Mouse (Mus musculus) layer of hippocampus, postnatal 36 days (tissue): ENCODE results near the gene Fga. TPM values are rescaled to one million over a fixed set of nuclear protein-coding genes. Genes with fewer than 3 reads are reported as not detected.

Experiments
- total RNA-seq, 2 experiments: library from RNA; stranded (reverse); gene quantifications; 2 replicates each; pipeline ENCODE4 v1.2.3; 2021

Fga gene
- total RNA-seq, 2 experiments from 2014 or later: not detected

Other genes with a start within 250 kb of the Fga start
- 1 to 10 TPM in 1 of 2 experiments, under 1 TPM in 1; 0.80 to 1.0 TPM for gene Rbm46, start 149.6 kb upstream of the Fga start, total RNA-seq
- gene Lrat, start 122.1 kb upstream of the Fga start, total RNA-seq: not detected
- gene Fgg, start 18.4 kb upstream of the Fga start, total RNA-seq: not detected
- gene Fgb, start 23.8 kb downstream of the Fga start, total RNA-seq: not detected
- 10 to 100 TPM; 47.2 to 50.8 TPM for gene Plrg1, start 29.4 kb downstream of the Fga start, total RNA-seq
- gene Dchs2, start 101.9 kb downstream of the Fga start, total RNA-seq: 1 to 10 TPM; 3.5 to 3.7 TPM